Mouse (Mus musculus) liver, adult 2 months (tissue): Measurements from ENCODE around the gene Gm37240.

Experiments
- CTCF ChIP-seq: fragments of 200-500 bp; IDR thresholded peaks from 2 replicates; pipeline ENCODE4 v1.5.1; 2011; ENCODE audit warnings: low read depth, low read length, control low read depth
- POLR2A ChIP-seq: fragments of 200-500 bp; IDR thresholded peaks from 2 replicates; pipeline ENCODE4 v1.6.1; 2011; ENCODE audit warnings: low read length, control low read depth; ENCODE audit not compliant: insufficient read depth; ENCODE audit errors: extremely low read depth

- TF ChIP-seq POLR2A (no peak), CTCF (no peak)
Measured at GRCm38 (mm10) chr3:84946381-84946780, 940.9 kb downstream of the Gm37240 start.
